In the genomic region with DNA sequence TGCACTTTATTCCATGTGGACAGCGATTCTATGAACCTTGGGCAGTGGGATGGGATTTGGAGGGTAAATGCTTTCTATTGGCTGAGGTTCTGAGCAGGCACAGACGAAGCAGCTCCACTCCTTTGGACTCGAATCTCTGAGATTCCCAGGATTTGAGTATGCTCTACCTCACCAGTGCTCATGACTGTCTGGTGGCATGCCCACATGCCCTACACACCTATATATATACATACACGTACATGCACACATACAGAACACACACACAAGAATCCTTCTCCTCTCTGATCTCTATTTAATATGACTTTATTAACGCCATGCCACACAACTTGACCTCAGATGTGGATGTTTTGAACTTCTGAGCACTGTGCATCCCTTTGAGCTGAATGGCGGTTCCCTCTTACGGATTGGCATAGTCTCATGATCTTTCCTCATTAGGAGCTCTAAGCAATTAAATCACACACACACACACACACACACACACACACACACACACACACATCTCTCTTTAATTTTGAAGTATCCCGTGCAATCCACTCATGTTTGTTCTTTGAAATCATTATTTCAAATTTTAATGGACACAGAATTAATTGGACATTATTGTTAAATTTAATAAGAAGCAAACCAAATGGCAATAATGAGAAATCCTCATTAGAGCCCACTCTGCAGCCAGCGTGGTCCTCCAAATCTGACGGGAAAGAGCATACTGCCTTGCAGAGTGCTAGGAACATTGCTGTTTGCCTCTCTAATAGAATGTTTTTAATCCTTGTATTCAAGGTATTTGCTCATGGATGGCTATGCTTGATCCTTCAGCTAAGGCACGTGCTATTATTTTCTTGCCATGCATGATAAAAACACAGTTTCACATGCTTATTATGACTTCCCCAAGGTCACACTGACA, we compare ENCODE assay signal across 20 mouse cellular contexts.
DNase-seq lines count a peak whose midpoint lies in the region; ATAC-seq and TF ChIP-seq lines count a peak whose summit lies in the region.
"Had no signal": no experiment of that assay in that cellular context is flagged by ENCODE, and none has a peak within 500 bp of the region (broad histone marks: within the 10 kb centered on the region; RNA-seq: fewer than 3 reads in every experiment).

No protein-coding gene starts in this region.

- H3K27ac ChIP-seq in kidney, embryonic 15.5 days = no peak overlapping the region
- no peak overlapping the region for H3K27ac ChIP-seq in midbrain, embryonic 12.5 days (replicated peaks)
- no peak overlapping the region for H3K27ac ChIP-seq in midbrain, postnatal 0 days (ENCODE audit: low read depth, low read length)
- H3K27ac ChIP-seq in forebrain, embryonic 15.5 days (replicated peaks) = no peak overlapping the region
- H3K27ac ChIP-seq: left cerebral cortex, adult 2 months; midbrain, embryonic 15.5 days had no signal

- no peak overlapping the region for H3K4me2 ChIP-seq in kidney, embryonic 15.5 days
- H3K4me2 ChIP-seq in midbrain, embryonic 12.5 days (replicated peaks) = no peak overlapping the region
- no peak overlapping the region for H3K4me2 ChIP-seq in midbrain, postnatal 0 days (ENCODE audit: low read depth, low read length, poor library complexity, severe bottlenecking)
- H3K4me2 ChIP-seq in forebrain, embryonic 15.5 days (replicated peaks) = no peak overlapping the region
- H3K4me2 ChIP-seq: heart, embryonic 12.5 days; liver, embryonic 11.5 days; midbrain, embryonic 15.5 days had no signal

- H3K9ac ChIP-seq in kidney, embryonic 15.5 days = no peak overlapping the region
- H3K9ac ChIP-seq in midbrain, embryonic 12.5 days (replicated peaks) = no peak overlapping the region
- no peak overlapping the region for H3K9ac ChIP-seq in midbrain, postnatal 0 days (replicated peaks; ENCODE audit: low read length, poor library complexity, severe bottlenecking)
- H3K9ac ChIP-seq in forebrain, embryonic 15.5 days (replicated peaks) = no peak overlapping the region
- H3K9ac ChIP-seq: heart, embryonic 12.5 days; midbrain, embryonic 15.5 days had no signal

- no peak overlapping the region for H3K4me3 ChIP-seq in kidney, embryonic 15.5 days (replicated peaks)
- H3K4me3 ChIP-seq in midbrain, embryonic 12.5 days = no peak overlapping the region
- H3K4me3 ChIP-seq in midbrain, postnatal 0 days (ENCODE audit: low read depth, low read length) = no peak overlapping the region
- no peak overlapping the region for H3K4me3 ChIP-seq in forebrain, embryonic 15.5 days
- H3K4me3 ChIP-seq: erythroblast, embryonic 14.5 days; heart, embryonic 12.5 days; left cerebral cortex, adult 2 months; midbrain, embryonic 15.5 days had no signal

- no peak for TF ChIP-seq CTCF in midbrain, postnatal 0 days (IDR thresholded peaks at IDR 0.05)

- no peaks in the 10 kb centered on the region for H3K9me3 ChIP-seq in kidney, embryonic 15.5 days (replicated peaks)
- H3K9me3 ChIP-seq in midbrain, embryonic 12.5 days = no peaks in the 10 kb centered on the region
- no peaks in the 10 kb centered on the region for H3K9me3 ChIP-seq in midbrain, postnatal 0 days (ENCODE audit: low read length)
- no peaks in the 10 kb centered on the region for H3K9me3 ChIP-seq in forebrain, embryonic 15.5 days
- H3K9me3 ChIP-seq: heart, embryonic 12.5 days; midbrain, embryonic 15.5 days had no signal

- intact Hi-C loops in heart, postnatal 25 days (cut with DNase I) = no loop called here

- H3K4me1 ChIP-seq in kidney, embryonic 15.5 days = peaks cover 9% of the 10 kb centered on the region
- H3K4me1 ChIP-seq in midbrain, embryonic 12.5 days = peaks cover 8% of the 10 kb centered on the region; the same call in 1 of the 2 replicates
- no peaks in the 10 kb centered on the region for H3K4me1 ChIP-seq in midbrain, postnatal 0 days (ENCODE audit: insufficient read depth, low read length)
- H3K4me1 ChIP-seq in forebrain, embryonic 15.5 days = peaks cover 10% of the 10 kb centered on the region
- H3K4me1 ChIP-seq: midbrain, embryonic 15.5 days had no signal

- no peaks in the 10 kb centered on the region for H3K36me3 ChIP-seq in kidney, embryonic 15.5 days
- H3K36me3 ChIP-seq in midbrain, embryonic 12.5 days = no peaks in the 10 kb centered on the region
- H3K36me3 ChIP-seq in midbrain, postnatal 0 days (ENCODE audit: insufficient read depth, low read length) = no peaks in the 10 kb centered on the region
- H3K36me3 ChIP-seq in forebrain, embryonic 15.5 days = no peaks in the 10 kb centered on the region
- H3K36me3 ChIP-seq: heart, embryonic 12.5 days; midbrain, embryonic 15.5 days had no signal

- 0 out of 2 replicates have a peak, but pooled peaks have one; percentile 29 for ATAC-seq in kidney, embryonic 15.5 days (replicated peaks; ENCODE audit: low FRiP score)
- peak; percentile 49; the same call in 1 of the 2 replicates for ATAC-seq in midbrain, embryonic 12.5 days (ENCODE audit: low FRiP score, low read depth)
- no peak for ATAC-seq in midbrain, postnatal 0 days (ENCODE audit: low FRiP score)
- ATAC-seq in forebrain, embryonic 15.5 days (replicated peaks) = peak; percentile 55
- ATAC-seq: hindbrain, embryonic 16.5 days; intestine, postnatal 0 days; midbrain, embryonic 15.5 days had no signal

- 81% methylated on average over 11 of the region's 11 CpGs for WGBS in kidney, embryonic 15.5 days
- 72% methylated on average over 11 of the region's 11 CpGs for WGBS in midbrain, embryonic 12.5 days
- 73% methylated on average over 11 of the region's 11 CpGs for WGBS in midbrain, postnatal 0 days
- WGBS in forebrain, embryonic 15.5 days = 32% methylated on average over 11 of the region's 11 CpGs

- DNase-seq in kidney, adult 8-10 months = no peak
- no peak for DNase-seq in midbrain, postnatal 0 days (ENCODE audit: low spot score)
- no peak for DNase-seq in heart, postnatal 25 days (ENCODE audit: low spot score)
- DNase-seq in right cerebral cortex, adult 18-20 months = no peak
- DNase-seq: adrenal gland, postnatal 25 days; cerebellum, adult 9-10 months; gastrocnemius, postnatal 10 days; layer of hippocampus, adult 9-11 months; thymus, postnatal 25 days had no signal

- no peaks in the 10 kb centered on the region for H3K27me3 ChIP-seq in kidney, embryonic 15.5 days
- H3K27me3 ChIP-seq in midbrain, embryonic 12.5 days = no peaks in the 10 kb centered on the region
- H3K27me3 ChIP-seq in midbrain, postnatal 0 days (ENCODE audit: insufficient read depth, low read length) = no peaks in the 10 kb centered on the region
- no peaks in the 10 kb centered on the region for H3K27me3 ChIP-seq in forebrain, embryonic 15.5 days
- H3K27me3 ChIP-seq: CH12.LX; heart, embryonic 12.5 days; midbrain, embryonic 15.5 days had no signal
